Mouse (Mus musculus): ENCODE data around the gene Ubald2.
A peak's percentile ranks its signal among the peaks of the same experiment; 100 is the strongest.
"Not testable (repeated sequence)": the region's sequence is repeated elsewhere in the genome, so short reads cannot be mapped to it uniquely, and the experiment has no call there.

The Ubald2 gene

DNA sequence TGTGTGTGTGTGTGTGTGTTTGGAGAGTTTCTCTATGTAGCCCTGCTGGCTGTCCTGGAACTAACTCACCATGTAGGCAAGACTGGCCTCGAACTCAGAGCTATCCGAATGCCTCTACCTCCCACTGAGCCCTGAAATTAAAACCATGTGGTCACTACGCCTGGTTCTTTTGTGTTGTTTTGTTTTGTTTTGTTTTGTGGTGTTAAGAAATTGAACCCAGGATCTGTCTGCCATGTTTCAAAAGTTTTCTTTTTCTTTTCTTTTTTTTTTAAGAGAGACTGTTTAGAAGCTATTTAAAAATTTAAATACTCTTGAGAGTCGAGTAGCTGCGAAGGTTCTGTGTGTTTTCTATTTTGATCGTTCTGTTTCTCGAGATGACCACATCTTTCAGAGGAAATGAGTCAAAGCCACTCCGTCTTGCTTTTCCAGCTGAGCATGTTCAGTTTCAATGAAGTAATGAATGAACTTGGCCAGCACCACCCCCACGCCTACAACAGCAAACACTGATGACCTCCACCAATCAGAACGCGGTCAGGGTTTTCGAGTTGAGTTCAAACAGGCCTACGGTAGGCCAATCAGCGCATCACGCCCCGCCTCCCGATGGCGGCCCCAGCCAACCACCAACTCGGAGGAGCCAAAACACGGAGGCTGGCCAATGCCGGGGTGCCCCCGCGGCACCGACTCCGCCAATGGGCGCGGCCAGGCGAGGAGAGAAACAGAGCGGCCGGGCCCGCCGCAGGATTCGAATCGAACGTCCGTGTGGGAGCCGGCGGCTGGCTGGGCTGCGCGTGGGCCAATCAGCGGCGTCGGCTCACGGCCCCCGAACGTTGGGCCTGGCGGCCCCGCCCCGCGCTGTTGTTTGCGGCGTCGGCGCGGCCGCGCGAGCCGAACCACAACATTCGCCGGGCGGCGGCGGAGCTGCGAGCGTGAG, at the start of gene Ubald2:
Ubald2 (plus strand) TSS at position 739 of the 931 bp plus-strand sequence.
- peak; percentile 99 for DNase-seq

DNA sequence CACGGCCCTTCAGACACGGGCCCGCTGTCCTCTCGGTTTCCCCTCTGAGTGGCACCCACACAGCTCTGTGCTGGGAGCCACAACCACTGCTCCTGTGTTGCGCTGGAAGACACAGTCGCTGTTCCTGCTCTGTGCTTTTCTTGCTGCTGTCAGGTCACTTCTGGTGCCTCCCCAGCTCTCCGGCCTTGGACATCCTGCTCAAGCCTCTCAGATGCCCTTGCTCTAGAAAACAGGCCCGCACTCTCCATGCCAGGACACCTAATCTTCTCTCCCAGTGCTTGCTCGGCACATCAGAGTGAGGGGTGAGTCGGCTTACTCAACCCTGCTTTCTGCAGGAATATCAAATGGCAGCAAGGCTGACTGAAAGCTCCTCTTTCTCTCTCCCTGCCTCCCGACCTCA, 49.7 kb upstream of the Ubald2 start:
- DNase-seq = no peak

DNA sequence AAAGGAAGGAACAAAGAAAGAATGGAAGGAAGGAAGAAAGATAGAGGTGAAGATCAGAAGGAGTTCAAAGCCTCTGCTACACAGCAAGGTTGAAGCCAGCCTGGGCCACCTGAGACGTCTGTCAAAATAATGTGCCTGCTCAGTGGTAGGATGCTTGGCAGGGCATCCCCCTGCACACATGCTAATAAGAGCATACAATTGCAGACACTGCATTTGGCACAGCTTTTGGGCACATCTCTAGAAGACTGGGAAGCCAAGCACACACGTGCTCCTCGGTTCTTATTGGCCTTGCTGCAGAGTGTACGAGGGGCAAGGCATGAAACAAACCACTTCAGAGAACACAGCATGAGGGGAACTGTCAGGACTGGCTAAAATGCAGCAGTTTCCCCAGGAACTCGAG, 47.9 kb upstream of the Ubald2 start:
- no peak for DNase-seq

DNA sequence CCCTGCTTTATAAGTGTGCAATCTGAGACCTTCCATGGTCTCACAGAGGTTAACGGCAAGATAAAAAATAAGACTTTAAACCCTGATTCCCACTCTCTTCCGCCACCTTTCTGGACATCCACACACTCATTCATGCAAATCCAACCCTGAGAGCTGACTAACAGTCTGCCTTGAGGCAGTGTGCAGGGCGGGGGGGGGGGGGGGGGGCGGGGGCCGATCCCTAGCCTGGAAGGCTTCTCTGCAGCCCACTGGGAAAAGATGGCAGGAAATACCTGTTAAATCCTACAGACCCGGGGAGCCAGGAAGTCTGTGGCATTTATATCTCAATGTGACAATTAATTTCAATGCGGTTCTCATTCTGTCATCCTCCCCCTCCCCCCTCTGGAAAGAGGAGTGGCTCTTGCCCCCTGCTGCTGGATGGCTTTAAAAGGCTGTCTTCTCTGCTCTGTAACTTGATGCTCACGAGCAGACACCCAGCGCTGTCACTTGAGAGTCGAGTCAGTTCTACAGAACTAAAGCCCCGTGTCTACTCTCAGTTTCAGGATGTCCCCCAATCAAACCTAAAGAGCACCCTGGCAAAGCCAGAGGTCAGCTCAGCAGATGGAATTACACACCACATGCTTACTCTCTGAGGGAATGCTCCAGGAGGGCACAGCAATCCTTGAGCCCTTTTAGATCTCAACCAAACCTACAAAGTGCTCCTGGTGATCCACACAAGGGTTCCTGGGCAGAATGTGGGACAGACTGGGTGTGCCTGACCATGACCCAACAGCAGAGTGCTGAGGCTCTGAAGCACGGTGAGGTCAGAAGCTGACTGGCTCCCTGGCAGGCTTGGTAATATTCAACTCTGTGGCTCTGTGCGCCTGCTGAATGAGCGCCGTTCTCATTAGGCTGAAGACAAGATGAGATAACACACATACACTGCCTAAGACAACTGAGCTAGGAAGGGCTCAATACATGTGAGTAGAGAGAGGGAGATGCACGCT, 46.5 kb upstream of the Ubald2 start:
- DNase-seq = no peak

DNA sequence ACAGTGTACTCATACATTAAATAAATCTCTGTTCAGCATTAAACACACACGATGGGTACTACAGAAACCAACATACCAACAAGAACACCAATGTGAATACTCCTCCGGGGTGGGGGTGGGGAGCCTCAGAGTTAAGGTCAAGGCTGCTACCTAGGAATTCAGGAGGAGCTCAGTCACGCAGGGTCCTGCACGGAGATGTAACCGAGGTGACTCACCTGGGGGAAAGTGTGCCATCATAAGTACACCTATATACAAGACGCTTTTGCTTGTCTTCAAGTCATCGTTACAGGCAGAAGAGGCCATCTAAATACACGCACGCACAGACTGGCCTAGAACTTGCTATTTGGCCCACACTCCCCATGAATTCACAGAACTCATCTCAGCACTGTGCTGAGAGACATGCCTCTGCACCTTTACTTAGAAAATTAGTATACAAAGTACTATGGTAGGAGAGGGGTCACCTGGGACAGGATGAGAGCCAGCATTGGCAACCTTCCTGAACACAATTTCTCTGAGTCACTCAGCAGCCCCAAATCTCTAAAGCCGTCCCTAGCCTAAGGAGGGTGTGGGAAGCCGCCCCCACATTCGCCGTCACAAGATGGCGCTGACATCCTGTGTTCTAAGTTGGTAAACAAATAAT, 44.9 kb upstream of the Ubald2 start:
- DNase-seq = peak; percentile 65

DNA sequence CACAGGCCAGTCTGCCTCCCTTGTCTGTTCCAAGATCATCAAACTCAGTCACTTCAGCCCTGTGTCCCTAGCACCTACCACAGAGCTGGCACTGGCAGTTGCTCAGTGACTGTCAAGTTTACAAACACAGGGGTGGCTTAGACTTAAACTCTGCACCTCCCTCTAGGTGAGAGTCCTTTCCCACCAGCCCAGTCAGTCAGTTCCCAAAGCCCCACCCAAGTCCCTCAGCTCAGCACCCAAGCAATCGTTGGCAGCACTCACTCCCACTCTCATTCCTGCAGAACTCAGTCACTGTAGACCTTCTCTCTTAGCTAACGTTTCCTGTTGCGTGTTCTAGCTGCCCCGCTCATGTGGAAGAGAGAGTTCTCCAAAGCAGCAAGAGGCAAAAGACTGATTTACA, 39.1 kb upstream of the Ubald2 start:
- no peak for DNase-seq

DNA sequence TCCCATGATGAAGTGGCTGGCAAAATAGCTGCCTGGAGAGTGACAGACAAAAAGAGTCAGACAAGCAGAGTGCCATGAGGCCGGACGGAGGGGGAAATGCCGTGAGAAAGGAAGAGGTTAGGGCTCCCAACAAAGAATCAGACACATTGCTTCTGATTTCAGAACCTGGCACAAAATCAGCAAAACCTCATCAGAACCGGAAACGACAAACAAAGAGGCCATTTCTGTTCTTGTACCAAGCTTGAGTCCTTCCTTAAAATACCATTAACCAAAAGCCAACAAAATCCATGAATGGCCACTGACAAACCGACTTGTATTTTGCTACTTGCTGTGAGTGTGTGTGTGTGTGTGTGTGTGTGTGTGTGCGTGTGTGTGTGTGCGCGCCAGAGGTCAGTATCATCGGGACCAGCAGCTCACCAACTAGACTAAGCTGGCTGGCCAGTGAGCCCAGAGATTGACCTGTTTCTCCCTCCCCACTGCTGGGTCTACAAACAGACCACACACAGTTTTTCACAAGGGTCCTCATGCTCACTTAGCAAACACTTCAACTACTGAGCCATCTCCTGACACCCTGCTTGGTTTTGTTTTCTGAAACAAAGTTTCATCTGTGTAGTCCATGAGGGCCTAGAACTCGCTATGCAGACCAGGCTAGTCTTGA, 37.5 kb upstream of the Ubald2 start:
- no peak for DNase-seq

DNA sequence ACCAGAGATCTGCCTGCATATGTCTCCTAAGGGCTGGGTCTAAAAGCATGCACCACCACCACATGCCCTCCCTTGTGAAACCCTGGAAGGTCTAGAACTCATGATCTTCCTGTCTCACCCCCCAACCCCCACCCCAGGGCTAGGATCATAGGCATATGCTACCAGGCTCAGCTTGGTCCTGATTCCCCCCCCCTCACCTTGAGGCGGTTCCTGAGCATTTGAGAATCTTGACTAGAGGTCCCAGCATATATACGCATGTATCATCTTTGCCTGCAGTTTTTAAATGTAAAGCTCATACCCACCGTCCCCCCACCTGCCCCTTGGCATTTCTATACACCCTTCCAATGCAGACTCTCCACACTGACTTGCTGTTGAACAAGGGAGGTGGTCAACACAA, 37.0 kb upstream of the Ubald2 start:
- no peak for DNase-seq

DNA sequence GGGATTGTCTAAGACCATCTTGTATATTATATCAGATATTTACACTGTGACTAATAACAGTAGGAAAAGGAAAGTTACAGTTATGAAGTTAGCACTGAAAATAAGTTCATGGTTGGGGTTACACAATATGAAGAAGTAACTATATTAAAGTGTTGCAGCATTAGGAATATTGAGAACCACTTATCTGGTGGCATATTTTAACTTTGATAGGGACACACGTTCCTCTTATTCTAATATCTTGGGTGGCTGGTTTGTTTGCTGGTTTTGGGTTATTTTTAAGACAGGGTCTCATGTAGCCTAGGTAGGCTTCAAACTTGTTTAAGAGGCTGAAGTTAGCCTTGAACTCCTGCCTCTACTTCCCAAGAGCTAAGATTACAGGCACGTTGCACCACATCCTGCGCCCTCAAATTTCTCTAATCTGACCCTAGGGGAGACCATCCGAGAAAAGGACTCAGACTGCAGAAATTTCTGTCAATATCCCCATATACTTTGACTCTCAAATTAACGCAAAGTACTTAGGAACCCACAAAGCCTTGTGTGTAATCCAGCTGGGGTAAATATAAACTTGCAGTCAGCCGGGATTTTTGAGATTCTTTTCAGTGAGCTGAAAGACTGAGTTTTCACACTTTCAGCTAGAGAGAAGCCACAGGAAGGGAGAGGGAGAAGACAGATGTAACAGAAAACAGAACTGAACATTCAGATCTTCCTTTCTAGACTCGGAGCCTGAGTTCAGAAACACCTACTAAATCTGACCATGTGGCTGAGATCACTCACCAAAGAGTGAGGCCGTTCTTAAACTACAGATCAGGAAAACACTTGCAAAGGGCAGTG, 36.2 kb upstream of the Ubald2 start:
- DNase-seq = no peak

DNA sequence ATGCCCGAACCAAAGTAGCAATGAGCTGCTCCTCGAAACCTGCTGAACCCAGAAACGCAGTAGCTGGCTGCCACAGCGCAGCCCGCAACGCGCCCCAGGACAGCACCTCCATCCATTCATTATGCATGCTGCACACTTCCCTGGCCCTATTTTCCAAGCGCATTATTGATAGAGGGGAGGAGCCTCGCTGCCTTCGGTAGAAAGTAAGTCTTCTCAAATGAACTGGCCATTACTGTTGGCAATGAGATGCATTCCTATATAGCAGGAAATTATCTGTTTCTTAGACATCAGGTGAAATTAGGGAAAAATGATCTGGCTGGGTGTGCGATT, 35.6 kb upstream of the Ubald2 start:
- no peak for DNase-seq

DNA sequence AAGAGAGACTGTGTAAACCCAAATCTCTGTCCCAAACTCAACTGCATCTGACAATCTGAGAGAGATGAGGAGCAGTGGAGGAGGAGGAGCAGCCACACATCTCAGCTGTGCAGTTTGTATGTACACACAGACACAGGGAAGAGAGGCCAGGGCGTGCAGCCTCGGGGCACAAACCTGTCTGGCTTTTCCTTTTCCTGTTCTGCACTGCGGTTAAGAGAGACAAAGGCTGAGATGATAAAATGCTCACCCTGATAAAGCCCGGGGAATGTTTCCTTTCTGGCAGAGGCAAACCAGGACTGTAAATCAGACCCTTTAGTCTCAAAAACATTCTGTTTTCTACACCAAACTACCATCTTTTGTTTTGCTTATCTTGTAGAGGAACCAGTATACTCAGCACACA, 33.3 kb upstream of the Ubald2 start:
- no peak for DNase-seq

DNA sequence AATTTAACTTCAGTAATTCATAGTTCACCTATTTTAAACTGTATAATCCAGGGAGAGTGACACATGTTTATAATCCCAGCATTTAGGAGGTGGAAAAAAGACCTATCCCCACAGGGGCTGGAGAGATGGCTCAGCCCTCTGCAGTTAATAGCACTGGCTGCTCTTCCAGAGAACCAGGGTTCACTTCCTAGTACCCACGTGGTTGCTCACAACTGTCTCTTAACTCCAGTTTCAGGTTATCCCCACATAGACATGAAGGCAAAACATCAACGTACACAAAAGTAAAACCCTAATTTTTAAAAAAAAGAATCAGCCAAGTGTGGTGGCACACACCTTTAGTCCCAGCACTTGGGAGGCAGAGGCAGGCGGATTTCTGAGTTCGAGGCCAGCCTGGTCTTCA, 28.3 kb upstream of the Ubald2 start:
- no peak for DNase-seq

DNA sequence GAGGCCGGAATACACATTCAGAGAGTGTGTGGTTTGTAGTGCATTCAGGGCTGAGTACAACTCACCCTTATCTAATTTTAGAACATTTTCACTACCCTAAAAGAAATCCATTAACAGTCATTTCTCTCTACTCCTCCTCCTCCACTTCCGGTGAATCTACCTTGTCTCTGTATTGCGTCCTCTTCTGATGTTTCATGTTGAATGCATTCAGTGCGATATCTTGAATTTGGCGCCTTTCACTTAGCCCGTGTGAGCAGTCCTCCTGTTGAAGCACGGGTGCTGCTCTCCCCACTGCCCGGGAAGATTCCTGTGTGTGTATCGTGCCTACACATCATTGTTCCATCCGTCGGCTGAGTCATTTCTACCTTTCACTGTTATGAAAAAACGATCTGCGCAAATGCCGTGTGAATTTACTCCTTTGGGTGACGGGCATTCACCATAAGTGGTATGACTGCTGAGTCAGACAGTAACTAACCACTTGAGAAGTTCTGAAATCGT, 27.6 kb upstream of the Ubald2 start:
- DNase-seq = no peak

DNA sequence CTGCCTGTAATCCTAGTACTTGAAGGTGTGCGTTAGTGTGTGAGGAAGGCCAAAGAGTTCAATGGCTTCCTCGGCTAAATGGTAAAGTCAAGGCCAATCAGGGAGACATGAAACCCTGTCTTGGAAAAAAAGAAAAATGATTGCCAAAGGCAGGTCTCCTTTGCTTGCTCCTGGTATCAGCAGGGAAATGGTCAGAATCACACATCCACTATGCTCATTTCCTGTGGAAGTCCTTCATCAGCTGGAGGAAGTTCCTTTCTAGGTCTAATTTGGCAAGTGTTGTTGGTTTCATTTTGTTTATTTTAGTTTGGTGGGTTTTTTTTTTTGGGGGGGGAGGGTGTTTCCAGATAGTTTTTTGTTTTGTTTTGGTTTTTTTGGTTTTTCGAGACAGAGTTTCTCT, 24.9 kb upstream of the Ubald2 start:
- no peak for DNase-seq

DNA sequence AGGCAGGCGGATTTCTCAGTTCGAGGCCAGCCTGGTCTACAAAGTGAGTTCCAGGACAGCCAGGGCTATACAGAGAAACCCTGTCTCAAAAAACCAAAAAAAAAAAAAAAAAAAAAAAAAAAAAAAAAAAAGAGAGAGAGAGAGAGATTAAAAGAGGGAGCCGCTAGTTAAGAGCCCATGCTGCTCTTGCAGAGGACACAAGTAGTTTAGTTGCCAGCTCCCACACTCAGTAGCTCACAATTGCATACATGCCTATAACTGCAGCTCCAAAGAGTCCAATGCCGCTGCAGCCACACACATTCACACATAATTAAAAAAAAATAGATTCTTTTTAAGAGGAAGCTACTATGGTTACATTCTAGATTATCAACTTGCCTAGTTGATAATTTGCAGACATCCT, 23.5 kb upstream of the Ubald2 start:
- DNase-seq = not testable (repeated sequence)

DNA sequence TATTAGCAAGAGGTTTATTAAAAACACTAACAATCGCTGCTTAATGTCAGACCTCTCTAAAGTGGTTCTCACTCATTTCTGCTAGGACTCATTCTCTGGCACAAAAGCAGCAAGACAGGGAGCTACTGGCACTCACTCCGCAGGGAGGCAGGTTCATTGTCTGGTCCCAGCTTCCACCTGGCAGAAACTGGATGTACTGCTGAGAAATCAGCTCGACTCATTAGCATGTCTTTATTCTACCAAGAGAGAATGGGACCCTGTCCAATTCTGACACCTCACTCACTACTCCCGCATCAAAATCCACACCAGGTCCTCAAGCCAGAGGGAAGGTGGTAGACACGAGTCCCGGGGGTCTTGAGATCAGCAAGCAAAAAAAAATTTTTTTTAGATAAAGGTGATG, 22.3 kb upstream of the Ubald2 start:
- DNase-seq = peak; percentile 81

DNA sequence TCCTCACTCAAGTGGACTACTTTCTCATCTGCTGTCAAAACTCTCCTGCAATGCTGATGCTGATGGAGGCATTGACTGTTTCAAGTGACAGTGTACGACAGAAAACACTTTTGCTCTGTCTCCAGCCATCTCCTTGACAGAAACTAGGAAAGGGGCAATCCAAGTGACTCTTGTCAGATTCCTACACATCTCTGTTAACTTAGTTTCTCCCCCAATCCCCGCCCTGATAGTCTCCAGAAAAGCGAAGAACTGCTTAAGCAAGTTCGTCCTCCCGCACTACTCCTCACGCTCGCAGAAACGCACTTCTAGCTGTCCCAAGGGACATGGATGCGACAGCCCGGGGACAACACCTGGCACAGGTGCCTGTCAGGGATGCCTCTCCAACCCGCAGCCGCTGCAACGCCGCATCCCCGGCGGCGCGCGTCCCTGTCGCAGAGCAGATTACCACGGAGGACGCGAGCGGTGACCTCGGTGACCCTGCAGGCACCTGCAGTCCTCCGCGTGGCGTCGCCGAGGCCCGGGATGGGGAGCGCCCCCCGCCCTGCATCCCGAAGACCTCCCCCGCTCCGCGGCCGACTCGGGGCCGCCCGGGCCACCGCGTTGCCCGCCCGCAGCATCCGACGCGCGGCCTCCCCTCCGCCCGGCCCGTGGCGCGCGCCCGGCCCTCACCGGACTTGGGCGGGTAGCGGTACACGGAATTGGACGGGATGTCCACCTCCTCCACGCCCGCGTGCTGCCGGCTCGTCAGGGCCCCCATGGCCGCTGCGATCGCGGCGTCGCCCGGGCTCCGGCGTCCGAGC, 21.7 kb upstream of the Ubald2 start:
- DNase-seq = peak; percentile 27

DNA sequence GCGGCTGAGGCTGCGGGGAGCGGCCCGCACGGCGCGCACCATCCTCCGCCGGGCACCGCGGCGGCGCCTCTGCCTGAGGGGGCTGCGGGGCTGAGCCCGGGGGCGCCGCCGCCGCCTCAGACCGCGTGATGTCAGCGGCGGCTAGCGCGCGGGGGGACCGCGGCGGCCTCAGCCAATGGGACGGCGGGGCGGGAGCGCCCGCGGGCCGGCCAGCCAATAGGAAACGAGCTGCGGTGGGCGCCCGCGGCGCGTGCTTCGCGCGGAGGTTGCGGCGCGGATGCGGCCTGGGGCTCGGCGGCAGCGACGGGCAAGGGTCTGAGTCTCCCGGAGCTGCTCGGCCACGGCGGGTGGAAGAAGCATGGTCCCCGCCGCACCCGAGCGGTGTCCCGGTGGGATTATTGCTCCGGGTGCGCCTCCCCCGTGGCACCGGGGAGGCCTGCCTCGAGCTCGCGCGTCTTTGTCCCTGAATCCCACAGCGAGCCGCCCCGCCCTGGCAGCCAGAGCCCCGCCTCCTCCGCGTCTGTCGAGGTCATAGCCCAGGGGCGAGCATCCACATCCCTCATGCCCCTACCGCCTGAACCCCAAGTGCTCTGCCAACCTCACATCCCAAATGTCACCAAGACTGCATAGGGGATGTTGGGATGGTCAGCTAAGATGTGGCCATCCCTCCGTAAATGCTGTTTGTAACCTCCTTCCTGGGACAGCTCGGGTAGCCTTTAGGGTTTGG, 20.8 kb upstream of the Ubald2 start, which contains the start of gene Rnf157:
Rnf157 (minus strand) TSS at position 129 of the 727 bp plus-strand sequence.
- peak; percentile 74 for DNase-seq

DNA sequence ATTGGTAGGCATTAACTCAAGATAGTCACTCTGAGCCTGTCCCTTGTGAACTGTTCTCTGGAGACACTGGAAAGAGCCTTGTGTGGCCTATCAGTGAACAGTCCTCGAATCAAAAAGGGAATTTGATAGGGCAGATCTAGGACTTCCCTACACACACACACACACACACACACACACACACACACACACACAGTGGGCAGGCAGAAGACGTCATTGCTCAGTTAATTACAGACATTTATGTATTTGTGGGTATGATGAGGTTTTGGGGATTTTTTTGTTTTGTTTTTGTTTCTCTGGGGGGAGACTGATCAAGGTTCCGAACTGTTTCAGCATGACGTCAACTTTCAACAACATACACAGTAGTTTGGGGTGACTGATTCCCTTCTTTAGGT, 20.3 kb upstream of the Ubald2 start:
- DNase-seq = no peak
